Mouse (Mus musculus) kidney, adult 8-10 months (tissue): ENCODE data around the gene Mrpl40.

Experiments
- DNase-seq, 2 experiments: peaks; one replicate each; pipeline ENCODE4 v3.0.0; 2022

Mrpl40 gene

GRCm38 (mm10) chr16:18828630-18829029 lies 48.0 kb downstream of the Mrpl40 start:
- DNase-seq: peak in 1 of 2 experiments; percentile 22

GRCm38 (mm10) chr16:18822925-18823324 lies 53.7 kb downstream of the Mrpl40 start:
- no peak for DNase-seq

GRCm38 (mm10) chr16:18822356-18822755 lies 54.3 kb downstream of the Mrpl40 start:
- DNase-seq: no peak
